ENCODE assay signal across 16 mouse cellular contexts in genomic region chr15:96020465-96020864, GRCm38 (mm10).
DNase-seq lines count a peak whose midpoint lies in the region; TF ChIP-seq lines count a peak whose summit lies in the region.
"Had no signal": no experiment of that assay in that cellular context is flagged by ENCODE, and none has a peak within 500 bp of the region (broad histone marks: within the 10 kb centered on the region; RNA-seq: fewer than 3 reads in every experiment).

No protein-coding gene starts in this region.

- no peak for TF ChIP-seq CTCF in CH12.LX (conservative IDR thresholded peaks at IDR 0.05 in 1 of 2, IDR thresholded peaks at IDR 0.05 in 1 of 2; ENCODE audit: low read depth in 2 of 2, low read length in 2 of 2)

- H3K27me3 ChIP-seq in CH12.LX (replicated peaks), result no peaks in the 10 kb centered on the region
- H3K27me3 ChIP-seq: Patski had no signal

- no peak overlapping the region for H3K4me3 ChIP-seq in CH12.LX (replicated peaks in 1 of 3; ENCODE audit: low read depth in 2 of 3, low read length in 2 of 3, poor library complexity in 1 of 3)

- H3K4me1 ChIP-seq in CH12.LX (ENCODE audit: control insufficient read depth in 1 of 2, insufficient read depth in 2 of 2), result peaks cover 2 to 31% of the 10 kb centered on the region in 2 experiments; a peak in 3 of 4 replicates

- TF ChIP-seq POLR2A in CH12.LX (IDR thresholded peaks at IDR 0.05; ENCODE audit: low read depth, low read length), result no peak

- TF ChIP-seq EP300 in CH12.LX (IDR thresholded peaks at IDR 0.05; ENCODE audit: low read length), result peak; percentile 67; the same call in 1 of the 2 replicates

- H3K27ac ChIP-seq in CH12.LX (ENCODE audit: insufficient read depth, low read depth), result peak overlapping the region; percentile 49; the same call in 1 of the 2 replicates

- dilution Hi-C loops in CH12.LX (cut with MboI; ENCODE audit: extremely low pct_ligation_motif_present, extremely low pct_unique_long_range_greater_than_20kb, low sequenced_read_pairs), result no loop called here

- H3K9me3 ChIP-seq in CH12.LX (replicated peaks; ENCODE audit: low read length), result peaks cover 11% of the 10 kb centered on the region

- no peaks in the 10 kb centered on the region for H3K36me3 ChIP-seq in CH12.LX (replicated peaks in 1 of 2; ENCODE audit: control insufficient read depth in 1 of 2, insufficient read depth in 1 of 2, low read length in 1 of 2)
- H3K36me3 ChIP-seq: G1E had no signal

- H3K4me2 ChIP-seq in CH12.LX (ENCODE audit: insufficient read depth, low read depth, poor library complexity, severe bottlenecking), result no peak overlapping the region

- TF ChIP-seq RAD21 in CH12.LX (IDR thresholded peaks at IDR 0.05; ENCODE audit: low read depth, low read length), result no peak

- peak; percentile 64 for DNase-seq in CH12.LX (ENCODE audit: extremely low read depth)
- no peak for DNase-seq in cerebellum, adult 11 months
- DNase-seq: adrenal gland, adult 2 months; adrenal gland, adult 8-10 months; adrenal gland, postnatal 10 days; adrenal gland, postnatal 14 days; adrenal gland, postnatal 25 days; adrenal gland, postnatal 36 days; B cell, adult 2 months; cerebellum, adult 11-12 months; cerebellum, adult 18-20 months; cerebellum, adult 2 months; cerebellum, adult 8-10 months; cerebellum, adult 9-10 months had no signal

- in situ Hi-C loops in CH12.LX (cut with MboI; ENCODE audit: low pct_ligation_motif_present, low pct_unique_long_range_greater_than_20kb, low sequenced_read_pairs), result no loop called here

- no peak overlapping the region for H3K9ac ChIP-seq in CH12.LX (ENCODE audit: insufficient read depth, low read depth)

- no peaks in the 10 kb centered on the region for H3K79me2 ChIP-seq in CH12.LX (replicated peaks; ENCODE audit: control insufficient read depth, extremely low read depth, insufficient read depth, poor library complexity, severe bottlenecking)

TF ChIP-seq in CH12.LX, 34 proteins besides CTCF, POLR2A, EP300 and RAD21:
- 0 out of 2 replicates have a peak, but pooled peaks have one; percentile 31 for TF ChIP-seq IRF4 (IDR thresholded peaks at IDR 0.05; ENCODE audit: low read depth, low read length)
- TF ChIP-seq SMC3 (IDR thresholded peaks at IDR 0.05; ENCODE audit: low read depth, low read length), result no peak
- TF ChIP-seq MXI1 (IDR thresholded peaks at IDR 0.05; ENCODE audit: low read depth, low read length), result no peak
- peak; percentile 9; the same call in 1 of the 2 replicates for TF ChIP-seq MAX (IDR thresholded peaks at IDR 0.05; ENCODE audit: low read length)
- no peak for TF ChIP-seq E2F4 (IDR thresholded peaks at IDR 0.05; ENCODE audit: insufficient replicate concordance, low read depth, low read length)
- TF ChIP-seq RCOR1 (conservative IDR thresholded peaks at IDR 0.05; ENCODE audit: low read depth, low read length), result no peak
- TF ChIP-seq ETS1 (conservative IDR thresholded peaks at IDR 0.05; ENCODE audit: low read depth, low read length), result peak; percentile 56
- TF ChIP-seq GABPA (IDR thresholded peaks at IDR 0.05; ENCODE audit: insufficient replicate concordance, low read depth, low read length), result no peak
- TF ChIP-seq MEF2A (IDR thresholded peaks at IDR 0.05; ENCODE audit: borderline replicate concordance, low read depth, low read length), result 0 out of 2 replicates have a peak, but pooled peaks have one; percentile 39
- TF ChIP-seq KAT2A (IDR thresholded peaks at IDR 0.05; ENCODE audit: insufficient replicate concordance, low read length), result no peak
- TF ChIP-seq BHLHE40 (IDR thresholded peaks at IDR 0.05; ENCODE audit: low read depth, low read length), result no peak; the same call in 1 of the 2 replicates
- TF ChIP-seq TBP (conservative IDR thresholded peaks at IDR 0.05; ENCODE audit: low read depth, low read length), result no peak
- no peak for TF ChIP-seq ZKSCAN1 (IDR thresholded peaks at IDR 0.05; ENCODE audit: borderline replicate concordance, low read depth, low read length)
- no peak for TF ChIP-seq MAFK (IDR thresholded peaks at IDR 0.05; ENCODE audit: insufficient replicate concordance, low read length)
- TF ChIP-seq ZMIZ1 (IDR thresholded peaks at IDR 0.05; ENCODE audit: low read depth, low read length), result no peak
- no peak for TF ChIP-seq ELF1 (IDR thresholded peaks at IDR 0.05; ENCODE audit: low read depth, low read length)
- no peak for TF ChIP-seq HCFC1 (IDR thresholded peaks at IDR 0.05; ENCODE audit: low read depth, low read length)
- TF ChIP-seq JUN (IDR thresholded peaks at IDR 0.05; ENCODE audit: insufficient read depth, low read depth, low read length), result no peak
- TF ChIP-seq ZNF384 (IDR thresholded peaks at IDR 0.05; ENCODE audit: low read depth, low read length), result no peak
- no peak for TF ChIP-seq MAZ (IDR thresholded peaks at IDR 0.05; ENCODE audit: low read depth, low read length)
- no peak for TF ChIP-seq USF2 (conservative IDR thresholded peaks at IDR 0.05; ENCODE audit: low read depth, low read length)
- TF ChIP-seq ZC3H11A (IDR thresholded peaks at IDR 0.05; ENCODE audit: low read depth, low read length), result no peak
- no peak for TF ChIP-seq MYC (IDR thresholded peaks at IDR 0.05; ENCODE audit: low read depth, low read length)
- TF ChIP-seq PAX5 (IDR thresholded peaks at IDR 0.05; ENCODE audit: low read length), result no peak
- TF ChIP-seq SIN3A (IDR thresholded peaks at IDR 0.05; ENCODE audit: low read length), result no peak
- no peak for TF ChIP-seq UBTF (IDR thresholded peaks at IDR 0.05; ENCODE audit: low read depth, low read length)
- no peak for TF ChIP-seq TCF12 (IDR thresholded peaks at IDR 0.05; ENCODE audit: low read depth, low read length)
- peak; percentile 41; the same call in 1 of the 2 replicates for TF ChIP-seq JUND (conservative IDR thresholded peaks at IDR 0.05; ENCODE audit: low read depth, low read length)
- TF ChIP-seq NRF1 (IDR thresholded peaks at IDR 0.05; ENCODE audit: low read depth, low read length), result no peak
- no peak for TF ChIP-seq POLR2AphosphoS2 (IDR thresholded peaks at IDR 0.05; ENCODE audit: low read depth, low read length)
- TF ChIP-seq NELFE (IDR thresholded peaks at IDR 0.05; ENCODE audit: low read depth, low read length), result no peak
- no peak for TF ChIP-seq CHD2 (IDR thresholded peaks at IDR 0.05; ENCODE audit: low read length)
- TF ChIP-seq USF1 (IDR thresholded peaks at IDR 0.05; ENCODE audit: low read depth, low read length), result no peak
- TF ChIP-seq CHD1 (IDR thresholded peaks at IDR 0.05; ENCODE audit: low read depth, low read length), result no peak
TF ChIP-seq in CH12.LX: peak in this region for 5.
